Mouse (Mus musculus) hematopoietic stem cell, adult 5-6 weeks (primary cell): ENCODE results near the gene Galnt18. TPM values are rescaled to one million over a fixed set of nuclear protein-coding genes. Genes with fewer than 3 reads are reported as not detected.

Experiments used
- total RNA-seq: library from RNA; stranded (forward); fragments of 172-1452, 232-1000 nt; gene quantifications from 2 replicates; pipeline ENCODE4 v1.2.3, GENCODE M21; 2017

Gene Galnt18
- total RNA-seq, 1 experiment from 2014 or later = 0.74 TPM

Other genes starting within 250 kb of the Galnt18 start
- gene Usp47, start 243.5 kb upstream of the Galnt18 start, total RNA-seq = 119 and 122 TPM in 2 replicates